Mouse (Mus musculus): ENCODE measurements around the gene Pgd. TPM values are rescaled to one million over a fixed set of nuclear protein-coding genes. Genes with fewer than 3 reads are reported as not detected.

The Pgd gene
- polyA plus RNA-seq, 1 experiment from 2014 or later: 42.6 TPM

- peaks cover 34% of the 10 kb centered on the region for H3K36me3 ChIP-seq (ENCODE audit: control insufficient read depth, insufficient read depth, low read length)
- 62% methylated on average over 1 of the region's 1 CpGs for WGBS
These were observed 3.4 kb downstream of the Pgd start for GRCm38 (mm10) chr4:149163196-149163595.

DNA sequence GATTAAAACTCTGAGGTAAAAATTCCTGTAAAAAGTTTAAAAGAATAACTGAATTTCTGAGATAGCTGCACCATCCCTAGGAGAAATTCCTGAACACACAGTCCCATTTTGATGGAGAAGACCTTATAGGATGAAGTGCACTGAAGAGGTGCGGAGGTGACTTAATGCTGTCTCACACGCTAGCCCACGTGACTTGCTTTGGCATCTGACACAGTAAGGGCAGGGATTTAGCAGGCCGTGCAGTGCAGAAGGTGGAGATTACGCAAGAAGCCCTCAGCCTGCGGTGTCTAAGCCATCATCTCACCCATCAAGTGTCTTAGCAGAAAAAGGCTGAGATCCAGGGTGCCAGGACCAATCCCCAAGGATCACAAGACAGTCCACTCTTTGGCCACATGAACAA is 5.4 kb downstream of the Pgd start:
- no peak overlapping the region for H3K27ac ChIP-seq (ENCODE audit: low read depth, low read length)
- H3K27me3 ChIP-seq (ENCODE audit: control insufficient read depth, insufficient read depth, low read length): no peaks in the 10 kb centered on the region
- H3K4me1 ChIP-seq (ENCODE audit: control insufficient read depth, insufficient read depth, low read length): peaks cover 9% of the 10 kb centered on the region; the same call in 1 of the 2 replicates
- H3K4me3 ChIP-seq (ENCODE audit: low read depth, low read length): no peak overlapping the region
- WGBS: 94% methylated on average over 6 of the region's 6 CpGs
- H3K4me2 ChIP-seq (ENCODE audit: low read depth, low read length): no peak overlapping the region
- no peaks in the 10 kb centered on the region for H3K9me3 ChIP-seq (ENCODE audit: control insufficient read depth, low read length)
- no peak overlapping the region for H3K9ac ChIP-seq (replicated peaks; ENCODE audit: low read depth, low read length)
- ATAC-seq (ENCODE audit: low read depth): no peak
- H3K36me3 ChIP-seq (ENCODE audit: control insufficient read depth, insufficient read depth, low read length): peaks cover 52% of the 10 kb centered on the region

More at GRCm38 (mm10) chr4:149163196-149163595, 3.4 kb downstream of the Pgd start:
- Histone ChIP-seq H3K9ac (replicated peaks; ENCODE audit: low read depth, low read length) (no peak overlapping the region), H3K27me3 (ENCODE audit: control insufficient read depth, insufficient read depth, low read length) (no peaks in the 10 kb centered on the region), H3K9me3 (ENCODE audit: control insufficient read depth, low read length) (no peaks in the 10 kb centered on the region), H3K4me3 (ENCODE audit: low read depth, low read length) (no peak overlapping the region), H3K4me2 (ENCODE audit: low read depth, low read length) (no peak overlapping the region), H3K27ac (ENCODE audit: low read depth, low read length) (no peak overlapping the region), H3K4me1 (ENCODE audit: control insufficient read depth, insufficient read depth, low read length) (peaks cover 9% of the 10 kb centered on the region; the same call in 1 of the 2 replicates)
- no peak for ATAC-seq (ENCODE audit: low read depth)

- WGBS: 90% methylated on average over 13 of the region's 13 CpGs
- Histone ChIP-seq H3K9me3 (ENCODE audit: control insufficient read depth, low read length) (no peaks in the 10 kb centered on the region), H3K27me3 (ENCODE audit: control insufficient read depth, insufficient read depth, low read length) (no peaks in the 10 kb centered on the region), H3K27ac (ENCODE audit: low read depth, low read length) (no peak overlapping the region), H3K4me2 (ENCODE audit: low read depth, low read length) (no peak overlapping the region), H3K9ac (replicated peaks; ENCODE audit: low read depth, low read length) (no peak overlapping the region), H3K36me3 (ENCODE audit: control insufficient read depth, insufficient read depth, low read length) (peaks cover 62% of the 10 kb centered on the region), H3K4me1 (ENCODE audit: control insufficient read depth, insufficient read depth, low read length) (no peaks in the 10 kb centered on the region), H3K4me3 (ENCODE audit: low read depth, low read length) (no peak overlapping the region)
- no peak for ATAC-seq (ENCODE audit: low read depth)
These were observed 6.7 kb downstream of the Pgd start for GRCm38 (mm10) chr4:149159891-149160290.

- Histone ChIP-seq H3K9ac (replicated peaks; ENCODE audit: low read depth, low read length) (no peak overlapping the region), H3K27me3 (ENCODE audit: control insufficient read depth, insufficient read depth, low read length) (no peaks in the 10 kb centered on the region), H3K27ac (ENCODE audit: low read depth, low read length) (no peak overlapping the region), H3K4me3 (ENCODE audit: low read depth, low read length) (no peak overlapping the region), H3K9me3 (ENCODE audit: control insufficient read depth, low read length) (no peaks in the 10 kb centered on the region), H3K4me1 (ENCODE audit: control insufficient read depth, insufficient read depth, low read length) (no peaks in the 10 kb centered on the region), H3K36me3 (ENCODE audit: control insufficient read depth, insufficient read depth, low read length) (peaks cover 69% of the 10 kb centered on the region), H3K4me2 (ENCODE audit: low read depth, low read length) (no peak overlapping the region)
- 89% methylated on average over 2 of the region's 2 CpGs for WGBS
- ATAC-seq (ENCODE audit: low read depth): no peak
These were observed 7.4 kb downstream of the Pgd start for GRCm38 (mm10) chr4:149159203-149159602.

DNA sequence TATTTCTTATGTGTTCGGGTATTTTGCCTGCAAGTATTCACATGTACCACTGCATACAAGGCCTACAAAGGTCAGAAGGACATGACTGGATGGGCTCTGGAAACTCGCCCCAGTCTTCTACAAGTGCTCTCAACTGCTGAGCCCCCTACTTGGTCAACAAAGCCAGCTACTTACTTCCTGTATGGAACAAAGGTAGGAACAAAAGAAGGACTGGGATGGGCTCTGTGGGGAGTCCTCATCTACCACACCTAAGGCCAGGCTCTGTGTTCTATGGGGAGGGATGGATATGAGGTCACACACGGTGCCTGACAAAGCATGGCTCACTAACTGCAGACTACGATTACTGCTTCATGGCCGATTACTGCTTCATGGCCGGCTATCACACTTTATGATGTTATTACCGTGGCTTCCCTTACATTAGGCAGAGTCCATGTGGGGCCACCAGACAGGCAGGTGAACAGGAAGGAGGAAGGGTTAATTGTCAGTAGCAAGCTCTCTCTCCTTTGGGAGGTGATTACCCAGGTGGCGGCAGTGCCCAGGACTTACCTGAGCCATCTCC is 9.1 kb downstream of the Pgd start:
- no peak for ATAC-seq (ENCODE audit: low read depth)
- no peak overlapping the region for H3K9ac ChIP-seq (replicated peaks; ENCODE audit: low read depth, low read length)
- H3K36me3 ChIP-seq (ENCODE audit: control insufficient read depth, insufficient read depth, low read length): peaks cover 84% of the 10 kb centered on the region

DNA sequence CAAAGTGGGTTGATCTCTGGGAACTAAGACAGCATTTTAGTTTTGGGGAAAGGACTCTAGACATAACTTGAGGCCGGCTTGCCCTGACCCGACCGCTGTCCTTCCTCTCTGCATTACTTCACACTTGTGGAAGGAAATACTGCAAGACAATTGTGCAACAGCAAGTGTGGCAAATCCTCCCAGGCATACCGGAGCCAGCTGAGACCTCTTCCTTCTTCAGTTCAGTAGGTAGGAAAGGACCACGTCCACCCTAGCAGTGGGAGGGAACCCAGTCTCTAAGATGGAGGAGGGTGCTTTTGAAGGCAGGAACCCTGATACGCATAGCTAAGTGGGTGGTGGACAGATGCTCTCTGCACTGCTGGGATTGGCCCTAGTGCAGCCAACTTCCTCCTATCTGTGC is 10.9 kb downstream of the Pgd start:
- Histone ChIP-seq H3K27ac (ENCODE audit: low read depth, low read length) (no peak overlapping the region), H3K4me1 (ENCODE audit: control insufficient read depth, insufficient read depth, low read length) (no peaks in the 10 kb centered on the region), H3K4me3 (ENCODE audit: low read depth, low read length) (no peak overlapping the region), H3K27me3 (ENCODE audit: control insufficient read depth, insufficient read depth, low read length) (no peaks in the 10 kb centered on the region), H3K9ac (replicated peaks; ENCODE audit: low read depth, low read length) (no peak overlapping the region), H3K9me3 (ENCODE audit: control insufficient read depth, low read length) (no peaks in the 10 kb centered on the region), H3K4me2 (ENCODE audit: low read depth, low read length) (no peak overlapping the region), H3K36me3 (ENCODE audit: control insufficient read depth, insufficient read depth, low read length) (peaks cover 85% of the 10 kb centered on the region)
- WGBS: 95% methylated on average over 6 of the region's 6 CpGs
- no peak for ATAC-seq (ENCODE audit: low read depth)

More for the DNA sequence above, 9.1 kb downstream of the Pgd start:
- Histone ChIP-seq H3K27me3 (ENCODE audit: control insufficient read depth, insufficient read depth, low read length) (no peaks in the 10 kb centered on the region), H3K4me1 (ENCODE audit: control insufficient read depth, insufficient read depth, low read length) (no peaks in the 10 kb centered on the region), H3K4me3 (ENCODE audit: low read depth, low read length) (no peak overlapping the region), H3K27ac (ENCODE audit: low read depth, low read length) (no peak overlapping the region), H3K4me2 (ENCODE audit: low read depth, low read length) (no peak overlapping the region), H3K9me3 (ENCODE audit: control insufficient read depth, low read length) (no peaks in the 10 kb centered on the region)
- WGBS: 64% methylated on average over 8 of the region's 8 CpGs

GRCm38 (mm10) chr4:149154859-149155258 is 11.7 kb downstream of the Pgd start:
- Histone ChIP-seq H3K9me3 (ENCODE audit: control insufficient read depth, low read length) (no peaks in the 10 kb centered on the region), H3K4me1 (ENCODE audit: control insufficient read depth, insufficient read depth, low read length) (no peaks in the 10 kb centered on the region), H3K4me3 (ENCODE audit: low read depth, low read length) (no peak overlapping the region), H3K27ac (ENCODE audit: low read depth, low read length) (no peak overlapping the region), H3K4me2 (ENCODE audit: low read depth, low read length) (no peak overlapping the region), H3K27me3 (ENCODE audit: control insufficient read depth, insufficient read depth, low read length) (no peaks in the 10 kb centered on the region), H3K9ac (replicated peaks; ENCODE audit: low read depth, low read length) (no peak overlapping the region), H3K36me3 (ENCODE audit: control insufficient read depth, insufficient read depth, low read length) (peaks cover 83% of the 10 kb centered on the region)
- WGBS: 97% methylated on average over 7 of the region's 7 CpGs
- ATAC-seq (ENCODE audit: low read depth): no peak

- no peaks in the 10 kb centered on the region for H3K9me3 ChIP-seq (ENCODE audit: control insufficient read depth, low read length)
- H3K36me3 ChIP-seq (ENCODE audit: control insufficient read depth, insufficient read depth, low read length): peaks cover 52% of the 10 kb centered on the region
- H3K4me2 ChIP-seq (ENCODE audit: low read depth, low read length): no peak overlapping the region
- H3K4me3 ChIP-seq (ENCODE audit: low read depth, low read length): no peak overlapping the region
- no peak overlapping the region for H3K27ac ChIP-seq (ENCODE audit: low read depth, low read length)
- H3K9ac ChIP-seq (replicated peaks; ENCODE audit: low read depth, low read length): no peak overlapping the region
- ATAC-seq (ENCODE audit: low read depth): no peak
- WGBS: 94% methylated on average over 11 of the region's 11 CpGs
- no peaks in the 10 kb centered on the region for H3K4me1 ChIP-seq (ENCODE audit: control insufficient read depth, insufficient read depth, low read length)
- no peaks in the 10 kb centered on the region for H3K27me3 ChIP-seq (ENCODE audit: control insufficient read depth, insufficient read depth, low read length)
These were observed 15.8 kb downstream of the Pgd start for GRCm38 (mm10) chr4:149150721-149151120.

DNA sequence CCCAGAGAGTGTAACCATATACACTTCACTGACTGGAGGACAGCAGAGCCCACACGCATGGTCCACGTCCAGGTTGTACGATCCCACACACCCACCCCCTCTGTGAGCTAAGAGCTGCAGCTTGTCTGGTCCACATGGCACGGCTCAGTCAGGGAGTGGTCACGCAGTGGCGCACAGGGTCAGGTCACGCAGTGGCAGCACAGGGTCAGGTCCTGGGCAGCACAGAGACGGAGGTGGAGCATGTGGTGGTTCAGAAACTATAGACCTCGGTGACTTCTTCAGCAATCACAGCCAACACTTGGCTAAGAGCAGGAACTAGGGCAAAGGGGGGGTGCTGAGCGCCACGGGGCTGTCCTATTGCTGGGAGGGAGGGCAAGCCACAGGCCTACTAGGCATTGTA is 16.3 kb downstream of the Pgd start:
- Histone ChIP-seq H3K9me3 (ENCODE audit: control insufficient read depth, low read length) (no peaks in the 10 kb centered on the region), H3K27me3 (ENCODE audit: control insufficient read depth, insufficient read depth, low read length) (no peaks in the 10 kb centered on the region), H3K4me1 (ENCODE audit: control insufficient read depth, insufficient read depth, low read length) (no peaks in the 10 kb centered on the region), H3K4me3 (ENCODE audit: low read depth, low read length) (no peak overlapping the region), H3K36me3 (ENCODE audit: control insufficient read depth, insufficient read depth, low read length) (peaks cover 49% of the 10 kb centered on the region), H3K4me2 (ENCODE audit: low read depth, low read length) (no peak overlapping the region), H3K9ac (replicated peaks; ENCODE audit: low read depth, low read length) (no peak overlapping the region), H3K27ac (ENCODE audit: low read depth, low read length) (no peak overlapping the region)
- 82% methylated on average over 11 of the region's 11 CpGs for WGBS
- ATAC-seq (ENCODE audit: low read depth): no peak

Measured in neural tube, embryonic 14.5 days (tissue).